Mouse (Mus musculus) stomach, postnatal 0 days (tissue): ENCODE measurements around the gene Ing1. TPM values are rescaled to one million over a fixed set of nuclear protein-coding genes. Genes with fewer than 3 reads are reported as not detected.
A peak's percentile ranks its signal among the peaks of the same experiment; 100 is the strongest.
"Not testable (repeated sequence)": the region's sequence is repeated elsewhere in the genome, so short reads cannot be mapped to it uniquely, and the experiment has no call there.

Experiments used
- ATAC-seq: fragments of 200-750 bp; cut with Nextera tagmentation; 2 replicates; pipeline ENCODE4 v1.8.0; 2017; ENCODE audit not compliant: low FRiP score, low TSS enrichment
- DNase-seq: peaks from one replicate; pipeline ENCODE4 v3.0.0-alpha.2; 2016; ENCODE audit warnings: low spot score
- H3K27ac ChIP-seq: fragments of 300-500 bp; sonication (generic); replicated peaks from 2 replicates; pipeline ENCODE4 v1.5.1; 2014; ENCODE audit warnings: mild to moderate bottlenecking, control low read depth
- H3K27me3 ChIP-seq: fragments of 300-500 bp; sonication (generic); 2 replicates; pipeline ENCODE4 v1.6.1; 2014; ENCODE audit warnings: low read length; ENCODE audit not compliant: control insufficient read depth, insufficient read depth
- H3K36me3 ChIP-seq: fragments of 300-500 bp; sonication (generic); 2 replicates; pipeline ENCODE4 v1.6.1; 2014; ENCODE audit warnings: low read length, mixed read lengths; ENCODE audit not compliant: control insufficient read depth, insufficient read depth
- H3K4me1 ChIP-seq: fragments of 300-500 bp; sonication (generic); replicated peaks from 2 replicates; pipeline ENCODE4 v1.6.1; 2014; ENCODE audit warnings: antibody characterized with exemption; ENCODE audit not compliant: control insufficient read depth, insufficient read depth
- H3K4me2 ChIP-seq: fragments of 300-500 bp; sonication (generic); replicated peaks from 2 replicates; pipeline ENCODE4 v1.6.1; 2014; ENCODE audit warnings: low read depth, mild to moderate bottlenecking, control low read depth, moderate library complexity
- H3K4me3 ChIP-seq: fragments of 300-500 bp; sonication (generic); 2 replicates; pipeline ENCODE4 v1.5.1; 2014; ENCODE audit warnings: low read depth, low read length, control low read depth
- H3K9ac ChIP-seq: fragments of 300-500 bp; sonication (generic); 2 replicates; pipeline ENCODE4 v1.6.1; 2014; ENCODE audit warnings: mild to moderate bottlenecking, low read length, control low read depth, mixed read lengths
- H3K9me3 ChIP-seq: fragments of 300-500 bp; sonication (generic); 2 replicates; pipeline ENCODE4 v1.6.1; 2016; ENCODE audit warnings: low read length; ENCODE audit not compliant: control insufficient read depth
- CTCF ChIP-seq: IDR thresholded peaks from 2 replicates; pipeline ENCODE4 v1.5.1; 2016; ENCODE audit warnings: antibody characterized with exemption, low read depth, mild to moderate bottlenecking, moderate library complexity
- EP300 ChIP-seq: optimal IDR thresholded peaks from 2 replicates; pipeline ENCODE3; 2016; ENCODE audit warnings: antibody characterized with exemption
- WGBS: fragments of 180-500 bp; shearing (Covaris S2); extraction: QIAGEN DNeasy Blood & Tissue Kit; methylation state at CpG from one replicate; pipeline ENCODE4 v1.1.7; 2014; 5-methylcytosine and 5-hydroxymethylcytosine counted together
- polyA plus RNA-seq: library from polyadenylated mRNA; unstranded; fragments of >200 nt; fragmentation: Nextera tagmentation; extraction: Ambion mirVana; gene quantifications from 2 replicates; pipeline ENCODE4 v1.2.1, GENCODE M21; 2015

The Ing1 gene
- polyA plus RNA-seq, 1 experiment from 2014 or later, result 23.2 TPM

GRCm38 (mm10) chr8:11542866-11543265 lies 12.5 kb upstream of the Ing1 start:
- no peaks in the 10 kb centered on the region for H3K27me3 ChIP-seq
- H3K9ac ChIP-seq, result no peak overlapping the region
- ATAC-seq, result no peak
- H3K36me3 ChIP-seq, result peaks cover 3% of the 10 kb centered on the region
- DNase-seq, result no peak
- H3K4me2 ChIP-seq, result no peak overlapping the region
- no peaks in the 10 kb centered on the region for H3K9me3 ChIP-seq
- WGBS, result 82% methylated on average over 4 of the region's 4 CpGs
- no peaks in the 10 kb centered on the region for H3K4me1 ChIP-seq
- TF ChIP-seq CTCF (no peak), EP300 (no peak)
- no peak overlapping the region for H3K27ac ChIP-seq
- no peak overlapping the region for H3K4me3 ChIP-seq

GRCm38 (mm10) chr8:11544386-11544785 lies 11.0 kb upstream of the Ing1 start:
- Histone ChIP-seq H3K9me3 (no peaks in the 10 kb centered on the region), H3K4me3 (no peak overlapping the region), H3K4me1 (no peaks in the 10 kb centered on the region), H3K27ac (no peak overlapping the region), H3K9ac (no peak overlapping the region), H3K36me3 (peaks cover 3% of the 10 kb centered on the region; the same call in 1 of the 2 replicates), H3K27me3 (no peaks in the 10 kb centered on the region), H3K4me2 (no peak overlapping the region)
- TF ChIP-seq CTCF, result peak; percentile 75
- no peak for TF ChIP-seq EP300
- DNase-seq (peak; percentile 66), ATAC-seq (no peak)
- WGBS, result 44% methylated on average over 3 of the region's 3 CpGs

DNA sequence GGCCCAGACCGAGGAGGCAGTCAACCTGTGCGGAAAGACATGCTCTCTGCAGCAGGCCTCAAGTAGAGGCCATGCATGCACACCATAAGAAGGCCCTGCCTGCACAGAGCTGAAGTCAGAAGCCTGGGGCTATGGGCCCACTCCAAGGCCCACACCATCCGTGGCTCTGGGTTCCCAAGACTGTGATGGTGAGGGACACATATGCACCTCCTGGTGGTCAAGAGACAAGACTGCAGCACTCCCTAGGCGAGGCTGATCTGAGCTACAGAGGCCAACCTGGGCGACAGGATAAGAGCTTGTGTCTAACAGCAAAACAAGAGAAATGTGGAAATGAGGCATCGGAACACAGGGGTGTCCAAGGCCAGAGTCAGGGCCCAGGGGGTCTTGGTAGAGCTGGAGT lies 8.3 kb upstream of the Ing1 start:
- Histone ChIP-seq H3K27ac (no peak overlapping the region), H3K9me3 (no peaks in the 10 kb centered on the region), H3K9ac (no peak overlapping the region; the same call in 1 of the 2 replicates), H3K4me1 (no peaks in the 10 kb centered on the region; the same call in 1 of the 2 replicates), H3K4me3 (no peak overlapping the region), H3K4me2 (no peak overlapping the region), H3K27me3 (no peaks in the 10 kb centered on the region), H3K36me3 (no peaks in the 10 kb centered on the region; the same call in 1 of the 2 replicates)
- ATAC-seq (no peak), DNase-seq (no peak)
- TF ChIP-seq EP300 (no peak), CTCF (peak; percentile 64)
- 66% methylated on average over 6 of the region's 6 CpGs for WGBS

GRCm38 (mm10) chr8:11549706-11550105 lies 5.7 kb upstream of the Ing1 start:
- no peak overlapping the region for H3K9ac ChIP-seq
- no peaks in the 10 kb centered on the region for H3K27me3 ChIP-seq
- H3K4me3 ChIP-seq, result peak overlapping the region; percentile 79
- WGBS, result 14% methylated on average over 7 of the region's 7 CpGs
- H3K4me2 ChIP-seq, result peak overlapping the region; percentile 73
- H3K9me3 ChIP-seq, result no peaks in the 10 kb centered on the region
- ATAC-seq (no peak), DNase-seq (peak; percentile 61)
- peak overlapping the region; percentile 95; the same call in 1 of the 2 replicates for H3K27ac ChIP-seq
- TF ChIP-seq EP300 (no peak), CTCF (peak; percentile 80)
- no peaks in the 10 kb centered on the region; the same call in 1 of the 2 replicates for H3K4me1 ChIP-seq
- H3K36me3 ChIP-seq, result no peaks in the 10 kb centered on the region; the same call in 1 of the 2 replicates

DNA sequence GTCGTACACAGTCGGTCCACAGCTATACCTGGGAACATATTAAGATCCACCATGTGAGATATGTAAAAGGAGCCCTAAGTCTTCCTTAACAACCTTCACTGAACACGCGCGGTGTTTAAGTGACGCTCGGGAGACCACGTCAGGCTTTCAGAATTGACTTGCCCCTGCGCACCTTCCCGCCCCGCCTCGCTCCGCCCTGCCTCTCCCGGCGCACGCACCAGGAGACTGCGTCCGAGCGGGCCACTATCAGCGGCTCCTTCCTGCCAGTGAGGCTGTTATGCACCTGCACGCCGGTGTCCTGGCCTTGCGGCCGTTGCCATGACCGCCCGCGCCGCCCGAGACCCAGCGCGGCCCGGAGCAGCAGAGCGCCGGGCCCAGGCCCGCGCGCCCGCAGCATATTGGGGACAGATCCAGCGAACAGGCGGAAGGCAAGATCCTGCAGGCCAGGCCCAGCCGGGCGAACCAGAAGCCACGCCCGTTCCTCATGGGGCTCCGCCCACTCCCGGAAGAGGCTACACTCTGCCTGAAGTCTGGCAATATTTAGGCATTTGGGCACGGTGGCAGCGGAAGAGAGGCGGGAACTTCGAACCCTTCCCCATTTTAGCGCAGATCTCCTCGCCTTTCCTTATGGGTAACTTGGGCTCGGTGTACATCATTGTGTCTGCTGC lies 5.0 kb upstream of the Ing1 start, which contains the start of gene Cars2:
Gene Cars2, minus strand, starts transcription at position 503 of the 668 bp plus-strand sequence.
- Histone ChIP-seq H3K9ac (peak within 1 kb of the TSS; percentile 87), H3K27me3 (no peaks in the 10 kb centered on the region), H3K4me1 (no peaks in the 10 kb centered on the region; the same call in 1 of the 2 replicates), H3K36me3 (no peaks in the 10 kb centered on the region; the same call in 1 of the 2 replicates), H3K4me3 (peak within 1 kb of the TSS; percentile 79), H3K4me2 (peak within 1 kb of the TSS; percentile 73), H3K27ac (peak within 1 kb of the TSS; percentile 95), H3K9me3 (no peaks in the 10 kb centered on the region)
- WGBS, result under 1% methylated on average over 53 of the region's 53 CpGs
- ATAC-seq (peak; percentile 84), DNase-seq (peak; percentile 92)
- TF ChIP-seq CTCF, result no peak
- TF ChIP-seq EP300, result no peak

DNA sequence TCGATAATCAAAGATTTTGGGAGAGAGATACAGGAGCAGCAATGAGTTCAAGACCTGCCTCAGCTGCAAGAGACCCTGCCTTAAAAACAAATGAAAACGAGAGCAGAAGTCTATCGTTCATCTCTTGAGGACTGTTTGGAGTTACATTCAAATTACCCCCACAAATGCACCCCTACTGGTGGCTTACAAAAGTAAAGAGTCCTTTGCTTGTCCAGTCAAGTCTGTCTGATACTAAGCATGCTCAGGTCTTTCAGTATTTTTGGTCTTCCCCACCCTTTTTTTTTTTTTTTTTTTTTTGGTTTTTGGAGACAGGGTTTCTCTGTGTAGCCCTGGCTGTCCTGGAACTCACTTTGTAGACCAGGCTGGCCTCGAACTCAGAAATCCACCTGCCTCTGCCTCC lies 3.9 kb upstream of the Ing1 start:
- not testable (repeated sequence) for H3K9me3 ChIP-seq, H3K4me1 ChIP-seq, H3K4me2 ChIP-seq, H3K36me3 ChIP-seq, H3K27ac ChIP-seq, H3K9ac ChIP-seq, DNase-seq, H3K27me3 ChIP-seq, H3K4me3 ChIP-seq, ATAC-seq
- TF ChIP-seq CTCF, result peak; percentile 41
- WGBS, result 60% methylated on average over 3 of the region's 4 CpGs
